Mouse (Mus musculus) neural tube, embryonic 12.5 days (tissue): ENCODE measurements at regions not wholly inside any gene's neighbourhood (a gene's known extent, or its start where the extent isn't known, plus 50 kb on each side); places are given as distances from the start of the nearest gene placed in this dataset.

ENCODE experiments used
- ATAC-seq: fragments of 200-750 bp; cut with Nextera tagmentation; 2 replicates; pipeline ENCODE4 v1.8.0; 2017; ENCODE audit warnings: low read depth, mild to moderate bottlenecking, moderate TSS enrichment, moderate library complexity; ENCODE audit not compliant: low FRiP score
- H3K27ac ChIP-seq: fragments of 300-500 bp; sonication (generic); 2 replicates; pipeline ENCODE4 v1.5.1; 2016
- H3K27me3 ChIP-seq: fragments of 300-500 bp; sonication (generic); replicated peaks from 2 replicates; pipeline ENCODE4 v1.6.1; 2016; ENCODE audit warnings: mild to moderate bottlenecking
- H3K36me3 ChIP-seq: fragments of 300-500 bp; sonication (generic); 2 replicates; pipeline ENCODE4 v1.6.1; 2016; ENCODE audit warnings: mild to moderate bottlenecking
- H3K4me1 ChIP-seq: fragments of 300-500 bp; sonication (generic); 2 replicates; pipeline ENCODE4 v1.6.1; 2016
- H3K4me2 ChIP-seq: fragments of 300-500 bp; sonication (generic); replicated peaks from 2 replicates; pipeline ENCODE4 v1.6.1; 2016; ENCODE audit warnings: mild to moderate bottlenecking
- H3K4me3 ChIP-seq: fragments of 300-500 bp; sonication (generic); 2 replicates; pipeline ENCODE4 v1.5.1; 2016
- H3K9ac ChIP-seq: fragments of 300-500 bp; sonication (generic); 2 replicates; pipeline ENCODE4 v1.6.1; 2016; ENCODE audit warnings: mild to moderate bottlenecking
- H3K9me3 ChIP-seq: fragments of 300-500 bp; sonication (generic); 2 replicates; pipeline ENCODE4 v1.6.1; 2016; ENCODE audit warnings: mild to moderate bottlenecking
- WGBS: fragments of 180-500 bp; shearing (Covaris S2); methylation state at CpG from one replicate; pipeline ENCODE4 v1.1.7; 2016; 5-methylcytosine and 5-hydroxymethylcytosine counted together

DNA sequence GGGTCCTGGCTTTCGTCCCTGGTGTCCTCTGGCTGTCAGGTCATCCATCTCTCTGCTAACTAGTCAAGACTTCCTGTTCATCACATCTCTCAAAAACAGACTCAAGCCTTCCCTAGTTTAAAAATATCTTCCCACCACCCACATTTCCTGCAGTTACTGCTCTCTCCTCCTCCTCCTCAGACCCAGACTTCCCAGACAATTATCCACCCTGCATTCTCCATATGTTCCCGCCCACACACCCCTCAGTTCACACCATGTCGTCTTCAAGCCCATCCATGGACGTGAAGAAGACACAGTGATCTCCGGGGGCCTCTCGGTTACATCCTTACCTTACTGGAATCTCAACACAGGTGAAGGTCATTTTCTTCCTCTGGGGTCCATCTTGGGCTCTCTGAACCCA lies 444.4 kb downstream of the Pdcd6ip start:
- Histone ChIP-seq H3K36me3 (no peaks in the 10 kb centered on the region), H3K4me3 (no peak overlapping the region), H3K27ac (no peak overlapping the region), H3K4me2 (no peak overlapping the region), H3K9ac (no peak overlapping the region), H3K9me3 (no peaks in the 10 kb centered on the region), H3K27me3 (no peaks in the 10 kb centered on the region), H3K4me1 (no peaks in the 10 kb centered on the region)
- ATAC-seq, result no peak
- 84% methylated on average over 6 of the region's 6 CpGs for WGBS

DNA sequence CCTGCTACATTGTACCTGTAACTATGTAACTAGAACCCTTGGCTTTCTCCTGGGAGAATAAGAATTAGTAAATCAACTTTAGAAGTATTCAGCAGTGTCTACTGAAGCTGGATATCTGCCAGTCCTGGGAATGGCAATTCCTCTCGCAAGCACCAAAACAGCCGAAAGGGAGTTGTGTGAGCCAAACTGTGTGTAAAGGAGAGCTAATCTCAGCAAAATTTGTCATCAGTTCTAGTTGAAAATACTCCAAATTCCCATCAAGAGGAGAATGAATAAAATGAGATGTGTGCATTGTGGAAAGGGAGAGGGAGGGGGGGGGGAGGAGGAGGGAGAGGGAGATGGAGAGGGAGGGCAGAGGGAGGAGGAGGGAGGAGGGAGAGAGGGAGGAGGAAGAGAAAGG lies 447.8 kb downstream of the Pdcd6ip start:
- no peaks in the 10 kb centered on the region for H3K4me1 ChIP-seq
- no peak overlapping the region for H3K9ac ChIP-seq
- ATAC-seq, result no peak
- H3K9me3 ChIP-seq, result no peaks in the 10 kb centered on the region
- no peaks in the 10 kb centered on the region for H3K27me3 ChIP-seq
- no peaks in the 10 kb centered on the region for H3K36me3 ChIP-seq
- no peak overlapping the region for H3K4me2 ChIP-seq
- no peak overlapping the region for H3K27ac ChIP-seq
- 92% methylated on average over 2 of the region's 2 CpGs for WGBS
- H3K4me3 ChIP-seq, result no peak overlapping the region

DNA sequence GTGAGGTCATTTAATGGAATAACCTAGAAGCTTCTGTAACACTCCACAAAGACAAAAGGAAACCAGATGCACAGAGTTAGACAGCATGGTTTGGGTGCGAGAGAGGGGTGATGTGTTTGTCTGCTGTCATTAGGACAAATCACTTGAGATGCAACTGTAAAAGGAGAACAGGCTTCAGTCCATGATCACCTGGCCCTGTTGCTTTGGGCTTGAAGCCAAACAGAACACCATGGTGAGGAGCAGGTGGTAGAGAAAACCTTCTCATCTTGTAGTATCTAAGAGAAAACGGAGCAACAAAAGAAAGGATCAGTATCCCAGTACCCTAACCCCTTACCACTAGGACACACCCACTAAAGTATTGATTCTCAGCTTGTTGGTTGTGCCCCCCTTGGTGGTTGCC lies 449.5 kb downstream of the Pdcd6ip start:
- no peak overlapping the region for H3K9ac ChIP-seq
- WGBS, result 81% methylated on average over 2 of the region's 2 CpGs
- no peaks in the 10 kb centered on the region for H3K36me3 ChIP-seq
- H3K4me1 ChIP-seq, result no peaks in the 10 kb centered on the region
- H3K4me2 ChIP-seq, result no peak overlapping the region
- no peak overlapping the region for H3K27ac ChIP-seq
- H3K4me3 ChIP-seq, result no peak overlapping the region
- H3K9me3 ChIP-seq, result no peaks in the 10 kb centered on the region
- no peak for ATAC-seq
- H3K27me3 ChIP-seq, result no peaks in the 10 kb centered on the region

GRCm38 (mm10) chr9:113248703-113249274 lies 459.3 kb downstream of the Pdcd6ip start:
- no peaks in the 10 kb centered on the region for H3K27me3 ChIP-seq
- no peaks in the 10 kb centered on the region for H3K4me1 ChIP-seq
- H3K9ac ChIP-seq, result no peak overlapping the region
- ATAC-seq, result peak; percentile 80
- H3K36me3 ChIP-seq, result no peaks in the 10 kb centered on the region
- WGBS, result 21% methylated on average over 12 of the region's 12 CpGs
- no peaks in the 10 kb centered on the region for H3K9me3 ChIP-seq
- H3K27ac ChIP-seq, result no peak overlapping the region
- H3K4me2 ChIP-seq, result 0 out of 2 replicates have a peak overlapping the region, but pooled peaks have one; percentile 14
- no peak overlapping the region for H3K4me3 ChIP-seq

DNA sequence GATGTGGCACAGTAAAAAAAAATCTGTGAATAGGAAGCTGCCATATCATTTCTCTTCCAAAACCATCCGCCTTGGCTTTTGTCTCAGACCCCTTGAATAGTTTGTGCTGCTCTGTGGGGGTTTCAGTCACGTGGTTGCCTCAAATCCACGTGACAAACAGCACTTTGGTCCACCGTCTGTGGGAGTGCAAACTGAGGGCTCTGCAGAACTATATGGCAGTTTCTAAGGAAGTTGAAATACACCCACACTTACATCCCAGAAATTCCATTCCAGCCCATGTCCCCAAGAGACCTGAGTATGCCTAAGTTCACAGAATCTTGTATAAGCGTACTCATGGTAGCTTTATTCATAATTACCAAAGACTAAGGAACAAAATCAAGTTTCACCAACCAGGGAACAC lies 460.1 kb downstream of the Pdcd6ip start:
- Histone ChIP-seq H3K27ac (no peak overlapping the region), H3K4me2 (no peak overlapping the region), H3K9ac (no peak overlapping the region), H3K4me1 (no peaks in the 10 kb centered on the region), H3K9me3 (no peaks in the 10 kb centered on the region), H3K4me3 (no peak overlapping the region), H3K36me3 (no peaks in the 10 kb centered on the region), H3K27me3 (no peaks in the 10 kb centered on the region)
- no peak for ATAC-seq
- WGBS, result 59% methylated on average over 5 of the region's 5 CpGs

DNA sequence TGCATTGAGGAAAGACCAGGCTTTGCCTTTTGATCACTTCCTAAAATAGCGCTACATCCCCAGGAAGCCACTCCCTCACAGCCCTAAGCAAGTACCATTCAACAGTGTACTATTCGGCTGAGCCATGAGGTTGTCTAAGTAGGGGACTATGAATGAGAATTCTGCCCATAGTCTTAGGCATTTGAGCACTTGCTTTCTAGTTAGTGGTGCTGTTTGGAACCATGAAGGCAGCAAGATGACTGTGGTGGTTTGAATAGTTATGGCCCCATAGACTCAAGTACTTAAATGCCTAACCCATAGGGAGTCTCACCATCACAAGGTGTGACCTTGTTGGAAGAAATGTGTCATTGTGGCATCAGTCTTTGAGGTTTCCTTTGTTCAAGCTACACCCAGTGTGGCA lies 464.2 kb downstream of the Pdcd6ip start:
- no peaks in the 10 kb centered on the region for H3K9me3 ChIP-seq
- H3K4me3 ChIP-seq, result no peak overlapping the region
- no peaks in the 10 kb centered on the region for H3K27me3 ChIP-seq
- H3K27ac ChIP-seq, result no peak overlapping the region
- no peak for ATAC-seq
- no peak overlapping the region for H3K9ac ChIP-seq
- no peaks in the 10 kb centered on the region for H3K36me3 ChIP-seq
- 87% methylated on average over 2 of the region's 2 CpGs for WGBS
- H3K4me1 ChIP-seq, result no peaks in the 10 kb centered on the region
- H3K4me2 ChIP-seq, result no peak overlapping the region

- H3K4me3 ChIP-seq, result no peak overlapping the region
- no peak overlapping the region for H3K9ac ChIP-seq
- no peaks in the 10 kb centered on the region for H3K36me3 ChIP-seq
- ATAC-seq, result no peak
- no peaks in the 10 kb centered on the region for H3K27me3 ChIP-seq
- 83% methylated on average over 1 of the region's 1 CpGs for WGBS
- no peak overlapping the region for H3K27ac ChIP-seq
- no peaks in the 10 kb centered on the region for H3K4me1 ChIP-seq
- no peak overlapping the region for H3K4me2 ChIP-seq
- no peaks in the 10 kb centered on the region for H3K9me3 ChIP-seq
Measured at GRCm38 (mm10) chr9:113233370-113233769, 474.7 kb downstream of the Pdcd6ip start.

GRCm38 (mm10) chr9:113229391-113229790 lies 478.7 kb downstream of the Pdcd6ip start:
- no peak overlapping the region for H3K4me3 ChIP-seq
- peaks cover 7% of the 10 kb centered on the region; the same call in 1 of the 2 replicates for H3K9me3 ChIP-seq
- H3K36me3 ChIP-seq, result no peaks in the 10 kb centered on the region
- no peak overlapping the region for H3K9ac ChIP-seq
- no peaks in the 10 kb centered on the region for H3K4me1 ChIP-seq
- H3K27me3 ChIP-seq, result no peaks in the 10 kb centered on the region
- no peak overlapping the region for H3K4me2 ChIP-seq
- no peak for ATAC-seq
- H3K27ac ChIP-seq, result no peak overlapping the region
- WGBS, result 89% methylated on average over 1 of the region's 1 CpGs

DNA sequence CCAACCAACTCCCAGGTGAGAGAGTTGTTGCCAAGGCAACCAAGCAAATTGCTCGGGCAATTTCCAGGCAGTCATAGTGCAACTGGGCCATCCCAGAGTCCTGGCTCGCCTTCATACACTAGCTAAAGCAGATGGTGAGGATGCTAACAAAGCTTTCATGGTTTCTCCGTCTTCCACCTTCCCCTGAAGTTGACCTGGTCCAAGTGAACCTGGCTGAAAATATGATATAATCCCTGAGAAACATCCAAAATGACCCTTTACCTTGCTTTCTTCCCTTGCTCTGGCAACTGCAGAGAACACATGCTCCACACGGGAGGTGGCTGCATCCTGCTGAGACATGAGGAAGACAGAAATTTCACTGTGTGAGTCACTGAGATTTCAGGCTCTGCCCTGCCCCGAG lies 494.1 kb downstream of the Pdcd6ip start:
- Histone ChIP-seq H3K4me3 (no peak overlapping the region), H3K4me1 (no peaks in the 10 kb centered on the region), H3K9ac (no peak overlapping the region), H3K9me3 (no peaks in the 10 kb centered on the region), H3K4me2 (no peak overlapping the region), H3K27me3 (no peaks in the 10 kb centered on the region), H3K27ac (no peak overlapping the region), H3K36me3 (no peaks in the 10 kb centered on the region)
- 81% methylated on average over 5 of the region's 5 CpGs for WGBS
- ATAC-seq, result no peak

- no peak for ATAC-seq
- H3K4me1 ChIP-seq, result no peaks in the 10 kb centered on the region
- no peak overlapping the region for H3K4me3 ChIP-seq
- WGBS, result 78% methylated on average over 2 of the region's 2 CpGs
- H3K27me3 ChIP-seq, result no peaks in the 10 kb centered on the region
- no peaks in the 10 kb centered on the region for H3K36me3 ChIP-seq
- no peak overlapping the region for H3K27ac ChIP-seq
- no peak overlapping the region for H3K9ac ChIP-seq
- no peaks in the 10 kb centered on the region for H3K9me3 ChIP-seq
- H3K4me2 ChIP-seq, result no peak overlapping the region
Measured at GRCm38 (mm10) chr9:113212389-113212788, 495.7 kb downstream of the Pdcd6ip start.

DNA sequence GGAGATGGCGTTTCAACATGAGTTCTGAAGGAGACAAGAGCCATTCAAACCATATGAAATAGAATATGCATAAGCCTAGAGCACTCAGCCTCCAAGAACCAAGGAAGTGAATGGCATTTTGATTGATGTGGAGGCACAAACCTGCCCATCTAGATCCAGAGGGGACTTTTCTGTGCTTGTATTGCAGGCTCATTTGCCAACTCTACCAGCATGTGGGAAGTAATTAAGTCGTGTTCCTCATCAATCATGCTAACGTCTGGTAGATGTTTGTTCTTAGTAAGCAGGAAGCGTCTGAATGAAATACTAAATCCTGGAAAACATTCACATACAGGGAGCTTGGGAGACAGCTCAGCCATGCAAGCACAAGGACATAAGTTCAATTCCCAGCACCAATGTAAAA lies 499.9 kb downstream of the Pdcd6ip start:
- H3K36me3 ChIP-seq, result no peaks in the 10 kb centered on the region
- H3K27me3 ChIP-seq, result no peaks in the 10 kb centered on the region
- WGBS, result 57% methylated on average over 4 of the region's 4 CpGs
- H3K9me3 ChIP-seq, result no peaks in the 10 kb centered on the region
- H3K27ac ChIP-seq, result no peak overlapping the region
- ATAC-seq, result no peak
- H3K9ac ChIP-seq, result no peak overlapping the region
- no peaks in the 10 kb centered on the region for H3K4me1 ChIP-seq
- H3K4me2 ChIP-seq, result no peak overlapping the region
- H3K4me3 ChIP-seq, result no peak overlapping the region

DNA sequence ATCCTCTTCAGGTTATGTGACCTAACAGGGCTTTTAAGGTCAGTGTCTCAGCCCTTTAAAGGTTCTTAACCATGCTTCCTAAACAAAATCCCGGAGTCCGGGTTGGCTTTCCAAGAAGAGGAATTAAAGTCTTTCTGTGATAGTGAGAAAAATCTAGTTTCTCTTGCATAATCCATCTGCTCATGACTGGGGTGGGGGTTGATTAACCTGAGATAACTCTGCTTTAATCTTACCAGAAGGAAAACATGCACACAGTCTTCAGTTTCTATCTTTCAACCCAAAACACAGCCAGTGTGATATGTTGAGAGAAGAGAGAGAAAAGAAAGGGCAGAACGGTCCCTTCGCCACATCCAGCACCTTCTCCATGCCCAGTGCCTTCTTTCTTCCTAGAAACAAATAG lies 508.8 kb downstream of the Pdcd6ip start:
- 93% methylated on average over 4 of the region's 4 CpGs for WGBS
- Histone ChIP-seq H3K36me3 (no peaks in the 10 kb centered on the region), H3K27me3 (no peaks in the 10 kb centered on the region), H3K9ac (no peak overlapping the region), H3K9me3 (no peaks in the 10 kb centered on the region), H3K4me3 (no peak overlapping the region), H3K27ac (no peak overlapping the region), H3K4me2 (no peak overlapping the region), H3K4me1 (no peaks in the 10 kb centered on the region)
- no peak for ATAC-seq

DNA sequence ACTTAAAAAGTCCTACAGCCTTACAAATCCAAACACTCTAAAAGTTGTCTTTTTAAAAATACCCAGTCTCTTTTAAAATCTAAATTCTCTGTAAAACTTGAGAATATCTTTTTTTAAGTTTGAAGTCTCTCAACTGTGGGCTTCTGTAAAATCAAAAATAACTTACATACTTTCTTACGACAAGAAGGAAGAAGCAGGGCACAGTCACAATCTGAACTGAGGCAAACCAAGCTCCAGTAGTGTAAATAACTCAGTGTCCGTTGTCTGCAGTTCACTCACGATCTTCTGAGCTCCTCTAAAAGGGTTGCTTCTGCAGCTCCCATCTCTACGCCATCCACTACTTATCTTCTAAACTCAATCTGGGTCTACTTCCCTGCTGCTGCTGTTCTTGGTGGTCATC lies 512.5 kb downstream of the Pdcd6ip start:
- no peak for ATAC-seq
- WGBS, result 88% methylated on average over 4 of the region's 4 CpGs

More for the DNA sequence above, 512.5 kb downstream of the Pdcd6ip start:
- H3K4me3 ChIP-seq, result no peak overlapping the region
- no peaks in the 10 kb centered on the region for H3K27me3 ChIP-seq
- no peaks in the 10 kb centered on the region for H3K9me3 ChIP-seq
- no peak overlapping the region for H3K9ac ChIP-seq
- H3K27ac ChIP-seq, result no peak overlapping the region
- no peaks in the 10 kb centered on the region for H3K4me1 ChIP-seq
- no peaks in the 10 kb centered on the region for H3K36me3 ChIP-seq
- H3K4me2 ChIP-seq, result no peak overlapping the region
